Mouse (Mus musculus) midbrain, embryonic 14.5 days (tissue): ENCODE measurements around the gene Top3a. TPM values are rescaled to one million over a fixed set of nuclear protein-coding genes. Genes with fewer than 3 reads are reported as not detected.

Experiments used
- ATAC-seq: fragments of 200-750 bp; cut with Nextera tagmentation; 2 replicates; pipeline ENCODE4 v1.8.0; 2017; ENCODE audit warnings: moderate number of reproducible peaks, moderate library complexity; ENCODE audit not compliant: low FRiP score, low TSS enrichment
- DNase-seq: peaks from one replicate; pipeline ENCODE4 v3.0.0-alpha.2; 2015
- H3K27ac ChIP-seq: fragments of 300-500 bp; sonication (generic); replicated peaks from 2 replicates; pipeline ENCODE4 v1.5.1; 2014; ENCODE audit warnings: mild to moderate bottlenecking, low read depth, low read length, moderate library complexity
- H3K27me3 ChIP-seq: fragments of 300-500 bp; sonication (generic); 2 replicates; pipeline ENCODE4 v1.6.1; 2014; ENCODE audit warnings: low read length, control low read depth, mixed read lengths; ENCODE audit not compliant: control insufficient read depth, insufficient read depth
- H3K36me3 ChIP-seq: fragments of 300-500 bp; sonication (generic); 2 replicates; pipeline ENCODE4 v1.6.1; 2014; ENCODE audit warnings: low read length, control low read depth; ENCODE audit not compliant: control insufficient read depth, insufficient read depth
- H3K4me1 ChIP-seq: fragments of 300-500 bp; sonication (generic); 2 replicates; pipeline ENCODE4 v1.6.1; 2014; ENCODE audit warnings: mild to moderate bottlenecking, antibody characterized with exemption, low read length, control low read depth; ENCODE audit not compliant: control insufficient read depth, insufficient read depth
- H3K4me2 ChIP-seq: fragments of 300-500 bp; sonication (generic); 2 replicates; pipeline ENCODE4 v1.6.1; 2014; ENCODE audit warnings: mild to moderate bottlenecking, low read length, moderate library complexity
- H3K4me3 ChIP-seq: fragments of 300-500 bp; sonication (generic); replicated peaks from 2 replicates; pipeline ENCODE4 v1.5.1; 2014; ENCODE audit warnings: low read depth, low read length
- H3K9ac ChIP-seq: fragments of 300-500 bp; sonication (generic); replicated peaks from 2 replicates; pipeline ENCODE4 v1.6.1; 2014; ENCODE audit warnings: mild to moderate bottlenecking, low read length, moderate library complexity
- H3K9me3 ChIP-seq: fragments of 300-500 bp; sonication (generic); 2 replicates; pipeline ENCODE4 v1.6.1; 2016; ENCODE audit warnings: low read length, control low read depth, mixed read lengths; ENCODE audit not compliant: control insufficient read depth
- WGBS: fragments of 180-500 bp; shearing (Covaris S2); extraction: QIAGEN DNeasy Blood & Tissue Kit; methylation state at CpG from one replicate; pipeline ENCODE4 v1.1.7; 2014; 5-methylcytosine and 5-hydroxymethylcytosine counted together
- polyA plus RNA-seq: library from polyadenylated mRNA; unstranded; fragments of >200 nt; fragmentation: Nextera tagmentation; extraction: Ambion mirVana; gene quantifications from 2 replicates; pipeline ENCODE4 v1.2.1, GENCODE M21; 2014

Top3a gene
- polyA plus RNA-seq, 1 experiment from 2014 or later, result 9.3 TPM

DNA sequence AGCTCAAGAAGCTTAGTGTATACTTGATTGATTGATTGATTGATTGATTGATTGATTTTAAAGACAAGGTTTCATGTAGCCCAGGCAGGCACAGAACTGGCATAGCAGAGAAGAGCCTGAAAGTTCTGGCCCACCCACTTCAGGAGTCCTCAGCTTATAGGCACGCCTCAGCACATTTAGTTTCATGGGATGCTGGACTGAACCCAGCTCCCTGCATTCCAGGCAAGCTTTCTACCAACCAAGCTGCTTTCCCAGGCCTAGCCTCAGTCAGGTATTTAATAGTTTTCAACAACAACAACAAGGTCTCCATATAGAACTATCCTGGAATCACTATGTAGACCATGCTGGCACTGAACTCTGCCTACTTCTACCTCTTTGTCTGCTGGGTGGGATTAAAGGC, 32.4 kb upstream of the Top3a start:
- Histone ChIP-seq H3K4me3 (no peak overlapping the region), H3K27ac (no peak overlapping the region), H3K9me3 (no peaks in the 10 kb centered on the region), H3K36me3 (no peaks in the 10 kb centered on the region), H3K4me2 (no peak overlapping the region), H3K4me1 (no peaks in the 10 kb centered on the region), H3K9ac (no peak overlapping the region), H3K27me3 (no peaks in the 10 kb centered on the region)
- DNase-seq (no peak), ATAC-seq (no peak)
- 65% methylated on average over 1 of the region's 1 CpGs for WGBS

DNA sequence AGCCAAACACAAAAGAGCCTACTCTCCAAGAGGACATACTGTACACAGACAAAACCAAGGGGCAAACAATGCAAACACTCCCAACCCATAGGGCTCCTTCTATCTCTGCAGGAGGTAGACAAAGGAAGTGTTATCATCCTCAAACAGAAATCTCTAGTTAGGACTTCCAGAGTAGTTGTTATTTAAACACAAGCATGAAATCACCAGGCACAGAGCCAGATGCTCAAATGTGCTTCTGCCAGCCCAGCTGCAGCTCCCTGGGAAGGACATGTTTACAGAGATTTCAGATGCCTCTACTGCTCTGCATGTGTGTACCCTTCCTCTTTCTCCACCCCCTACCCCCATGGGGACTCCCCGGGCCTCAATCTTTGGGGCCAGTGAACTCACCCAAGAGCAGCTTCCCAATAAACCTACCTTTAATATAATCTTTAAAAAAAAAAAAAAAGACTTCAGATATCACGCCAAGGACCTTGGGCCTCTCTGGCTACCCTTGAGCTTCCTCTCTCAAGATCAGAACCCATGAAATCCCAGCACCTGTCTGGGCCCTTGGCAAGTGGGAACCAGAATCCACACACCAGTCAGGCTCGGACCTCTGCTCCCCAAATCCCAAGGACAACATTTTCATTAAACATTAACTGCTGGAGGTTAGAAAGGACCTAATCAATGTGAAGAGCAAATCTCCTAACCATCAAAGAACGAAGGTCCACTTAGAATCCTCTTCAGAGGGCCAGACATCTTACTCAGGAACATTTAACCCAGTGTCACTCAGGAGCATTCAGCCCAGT, 31.3 kb upstream of the Top3a start:
- no peaks in the 10 kb centered on the region for H3K36me3 ChIP-seq
- 85% methylated on average over 4 of the region's 4 CpGs for WGBS
- DNase-seq, result peak; percentile 48

DNA sequence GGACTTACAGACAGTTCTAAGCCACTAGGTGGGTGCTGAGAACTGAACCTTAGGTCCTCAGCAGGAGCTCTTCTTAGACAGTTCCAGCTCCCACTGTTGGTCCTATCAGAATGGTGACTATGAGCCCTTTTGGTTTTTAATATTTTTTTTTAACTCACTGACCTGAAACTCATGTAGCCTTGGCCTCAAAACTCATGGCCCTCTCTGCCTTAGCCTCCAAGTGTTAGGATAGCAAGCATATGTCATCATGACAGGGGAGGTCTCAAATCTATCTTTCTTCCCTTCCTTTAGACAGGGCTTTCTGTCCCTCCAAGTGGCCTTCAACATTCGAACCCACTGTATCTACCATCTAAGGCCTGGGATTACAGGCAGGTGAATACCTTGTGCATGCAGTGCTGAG, 23.7 kb upstream of the Top3a start:
- DNase-seq (no peak), ATAC-seq (no peak)
- Histone ChIP-seq H3K9me3 (no peaks in the 10 kb centered on the region), H3K4me2 (no peak overlapping the region), H3K27ac (no peak overlapping the region), H3K27me3 (no peaks in the 10 kb centered on the region), H3K4me1 (no peaks in the 10 kb centered on the region), H3K4me3 (no peak overlapping the region), H3K9ac (no peak overlapping the region), H3K36me3 (peaks cover 3% of the 10 kb centered on the region; the same call in 1 of the 2 replicates)
- WGBS, result 91% methylated on average over 1 of the region's 1 CpGs

More for the DNA sequence above, 31.3 kb upstream of the Top3a start:
- Histone ChIP-seq H3K27me3 (no peaks in the 10 kb centered on the region), H3K4me1 (no peaks in the 10 kb centered on the region), H3K9ac (no peak overlapping the region), H3K4me2 (no peak overlapping the region), H3K9me3 (no peaks in the 10 kb centered on the region), H3K4me3 (no peak overlapping the region), H3K27ac (no peak overlapping the region)
- no peak for ATAC-seq

DNA sequence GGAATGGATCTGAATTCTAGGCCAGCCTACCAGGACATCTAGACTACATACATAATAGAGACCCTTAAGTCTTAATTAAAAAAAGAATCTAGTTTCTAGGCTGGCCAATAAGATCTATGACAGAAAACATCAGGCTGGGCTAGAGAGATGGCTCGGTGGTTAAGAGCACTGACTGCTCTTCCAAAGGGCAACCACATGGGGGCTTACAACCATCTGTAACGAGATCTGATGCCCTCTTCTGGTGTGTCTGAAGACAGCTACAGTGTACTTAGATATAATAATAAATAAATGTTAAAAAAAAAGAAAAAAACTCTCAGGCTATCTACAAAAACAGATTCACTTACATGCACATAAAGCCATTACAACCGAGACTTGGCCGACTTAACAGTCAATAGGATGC, 22.8 kb upstream of the Top3a start:
- Histone ChIP-seq H3K4me2 (no peak overlapping the region), H3K9me3 (no peaks in the 10 kb centered on the region), H3K36me3 (peaks cover 3% of the 10 kb centered on the region; the same call in 1 of the 2 replicates), H3K27me3 (no peaks in the 10 kb centered on the region), H3K27ac (no peak overlapping the region), H3K9ac (no peak overlapping the region), H3K4me3 (no peak overlapping the region), H3K4me1 (no peaks in the 10 kb centered on the region)
- no peak for ATAC-seq
- DNase-seq, result no peak
- WGBS, result 92% methylated on average over 4 of the region's 4 CpGs

DNA sequence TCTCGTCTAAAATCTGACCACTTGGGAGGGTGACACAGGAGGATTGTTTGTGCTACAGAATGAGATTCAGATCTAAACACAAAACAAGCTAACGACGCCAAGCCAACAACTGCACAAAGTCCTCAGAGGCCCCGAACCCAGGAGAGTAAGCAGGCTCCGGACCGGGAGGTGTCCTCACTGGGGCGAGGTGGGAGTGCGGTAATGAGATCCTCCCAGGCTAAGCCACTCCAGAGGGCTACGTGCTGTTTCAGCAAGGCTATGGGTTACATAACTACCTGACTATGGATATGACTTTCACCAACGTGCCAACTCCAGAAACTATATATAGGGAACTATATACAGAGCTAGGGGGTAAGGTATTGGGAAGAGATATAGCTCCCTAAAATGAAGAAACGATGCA, 19.2 kb upstream of the Top3a start:
- no peaks in the 10 kb centered on the region for H3K9me3 ChIP-seq
- no peaks in the 10 kb centered on the region for H3K27me3 ChIP-seq
- H3K4me3 ChIP-seq, result no peak overlapping the region
- H3K4me2 ChIP-seq, result no peak overlapping the region
- DNase-seq (no peak), ATAC-seq (no peak)
- peaks cover 8% of the 10 kb centered on the region; the same call in 1 of the 2 replicates for H3K36me3 ChIP-seq
- no peak overlapping the region for H3K9ac ChIP-seq
- WGBS, result 95% methylated on average over 11 of the region's 11 CpGs
- no peaks in the 10 kb centered on the region for H3K4me1 ChIP-seq
- H3K27ac ChIP-seq, result no peak overlapping the region

DNA sequence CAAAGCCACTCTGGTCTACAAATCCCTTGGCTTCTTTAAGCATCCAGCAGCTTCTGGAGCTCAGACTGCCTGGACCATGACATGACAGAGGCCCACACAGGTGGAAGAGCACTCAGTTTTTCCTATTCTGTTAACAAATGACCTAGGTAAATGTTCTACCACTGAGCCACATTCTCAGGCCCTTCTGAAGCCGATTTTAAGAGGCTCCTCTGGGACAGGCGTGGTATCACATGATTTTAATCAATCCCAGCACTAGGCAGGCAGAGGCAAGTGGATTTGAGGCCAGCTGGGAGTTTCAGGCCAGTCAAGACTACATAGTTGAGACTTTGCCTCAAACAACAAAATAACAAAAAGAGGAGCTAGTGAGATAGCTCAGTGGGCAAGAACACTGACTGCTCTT, 13.3 kb upstream of the Top3a start:
- ATAC-seq (no peak), DNase-seq (no peak)
- no peak overlapping the region for H3K27ac ChIP-seq
- no peak overlapping the region for H3K4me2 ChIP-seq
- H3K9me3 ChIP-seq, result no peaks in the 10 kb centered on the region
- H3K4me1 ChIP-seq, result no peaks in the 10 kb centered on the region
- H3K9ac ChIP-seq, result no peak overlapping the region
- H3K36me3 ChIP-seq, result peaks cover 52% of the 10 kb centered on the region
- WGBS, result 84% methylated on average over 2 of the region's 2 CpGs
- H3K27me3 ChIP-seq, result no peaks in the 10 kb centered on the region
- no peak overlapping the region for H3K4me3 ChIP-seq

DNA sequence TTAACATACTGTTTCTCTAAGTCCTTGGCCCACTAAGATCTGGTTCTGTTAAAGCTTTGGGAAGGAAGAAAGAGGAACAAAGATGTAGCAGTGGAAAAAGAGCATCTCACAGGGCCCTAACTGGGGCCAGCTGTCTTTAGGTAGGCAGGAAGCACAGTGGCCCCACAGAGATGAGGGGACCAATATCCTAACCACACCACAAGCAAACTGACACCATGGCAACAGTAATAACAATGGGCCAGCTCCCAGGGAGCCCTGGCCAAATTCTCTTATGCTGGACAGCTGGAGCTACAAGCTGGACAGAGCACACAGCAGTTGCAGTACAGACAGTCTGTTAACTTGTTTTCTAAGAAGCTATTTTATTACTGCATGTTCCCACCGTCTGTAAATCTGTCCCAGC, 10.4 kb upstream of the Top3a start:
- Histone ChIP-seq H3K9ac (no peak overlapping the region), H3K4me2 (no peak overlapping the region), H3K9me3 (no peaks in the 10 kb centered on the region), H3K4me1 (no peaks in the 10 kb centered on the region), H3K4me3 (no peak overlapping the region), H3K27me3 (no peaks in the 10 kb centered on the region), H3K36me3 (peaks cover 71% of the 10 kb centered on the region), H3K27ac (no peak overlapping the region)
- WGBS, result 53% methylated on average over 1 of the region's 1 CpGs
- ATAC-seq (no peak), DNase-seq (no peak)

DNA sequence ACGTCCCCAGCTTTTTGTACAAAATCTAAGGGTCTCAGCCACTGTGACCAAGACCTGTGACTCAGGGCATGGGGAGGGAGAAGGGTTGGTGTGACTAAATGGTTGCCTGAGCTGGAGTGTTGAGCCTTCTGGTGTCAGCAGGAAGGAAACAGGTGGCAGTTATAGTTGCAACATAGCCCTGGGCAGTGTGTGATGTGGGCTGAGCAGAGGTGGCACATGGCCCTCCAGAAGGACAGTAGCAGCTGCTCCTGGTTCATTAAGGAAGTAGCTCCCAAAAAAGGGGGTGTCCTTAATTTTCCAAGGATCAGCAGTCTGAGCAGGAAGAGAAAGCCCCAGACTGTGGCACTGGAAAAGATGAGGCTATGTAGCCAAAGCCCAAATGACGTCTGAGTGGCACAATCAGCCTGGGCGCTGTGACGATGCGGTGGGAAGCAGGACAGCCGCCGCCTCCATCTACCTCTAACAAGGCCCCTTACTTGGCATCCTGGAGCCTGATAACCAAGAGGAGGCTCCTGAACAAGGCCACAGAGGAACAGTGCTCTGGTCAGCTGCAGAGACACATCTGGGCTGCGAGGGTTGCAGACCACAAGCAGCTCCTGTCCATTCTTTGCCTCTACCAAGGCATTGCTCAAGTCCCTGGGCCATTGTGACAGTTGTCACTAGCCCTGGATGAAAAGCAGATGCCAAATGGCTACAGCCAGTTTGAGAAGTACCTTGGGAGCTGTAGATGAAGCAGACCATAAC, 7.2 kb upstream of the Top3a start:
- DNase-seq (no peak), ATAC-seq (no peak)
- H3K27ac ChIP-seq, result no peak overlapping the region
- 93% methylated on average over 8 of the region's 8 CpGs for WGBS
- H3K9me3 ChIP-seq, result no peaks in the 10 kb centered on the region
- H3K36me3 ChIP-seq, result peaks cover 71% of the 10 kb centered on the region
- no peak overlapping the region for H3K4me2 ChIP-seq
- no peaks in the 10 kb centered on the region for H3K27me3 ChIP-seq
- no peak overlapping the region for H3K4me3 ChIP-seq
- H3K4me1 ChIP-seq, result peaks cover 32% of the 10 kb centered on the region
- no peak overlapping the region for H3K9ac ChIP-seq
